Mouse (Mus musculus) duodenum, adult 2 months (tissue): Measurements from ENCODE around the gene Stx4a. TPM values are rescaled to one million over a fixed set of nuclear protein-coding genes. Genes with fewer than 3 reads are reported as not detected.

Experiments used
- polyA plus RNA-seq: library from polyadenylated mRNA; depleted of rRNA; stranded (reverse); fragments of >200 nt; gene quantifications from 2 replicates; pipeline ENCODE4 v1.2.3, GENCODE M21; 2012; ENCODE audit warnings: low replicate concordance; rRNA removed

Stx4a gene
- polyA plus RNA-seq, result 40.2 and 59.7 TPM in 2 replicates

GRCm38 (mm10) chr7:127824176-127824871 is at the start of gene Stx4a, which contains the start of gene Stx1b:
Gene Stx4a, plus strand, starts transcription at chr7:127824294.
Gene Stx1b, minus strand, starts transcription at chr7:127824549.

DNA sequence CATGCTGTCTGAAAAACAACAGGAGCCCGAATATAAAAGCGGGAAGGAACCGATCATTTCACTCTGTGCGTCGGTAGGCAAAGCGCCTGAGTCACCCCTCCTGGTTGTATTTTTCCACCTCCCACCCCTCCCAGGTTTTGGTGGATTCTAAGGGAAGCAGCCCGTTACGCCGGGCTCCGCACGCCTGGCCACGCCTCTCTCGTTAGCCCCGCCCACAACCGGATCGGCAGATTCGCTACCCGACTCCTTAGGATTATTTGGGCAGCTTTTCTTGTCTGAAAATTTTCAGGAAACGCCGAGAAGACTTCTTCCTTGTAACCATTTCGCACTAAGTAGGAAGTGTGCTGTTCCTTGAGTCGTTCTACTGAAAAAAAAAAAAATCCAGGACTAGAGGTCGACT is 47.7 kb upstream of the Stx4a start, which contains the start of gene Setd1a:
Gene Setd1a, plus strand, starts transcription at position 245 of the 400 bp plus-strand sequence.

DNA sequence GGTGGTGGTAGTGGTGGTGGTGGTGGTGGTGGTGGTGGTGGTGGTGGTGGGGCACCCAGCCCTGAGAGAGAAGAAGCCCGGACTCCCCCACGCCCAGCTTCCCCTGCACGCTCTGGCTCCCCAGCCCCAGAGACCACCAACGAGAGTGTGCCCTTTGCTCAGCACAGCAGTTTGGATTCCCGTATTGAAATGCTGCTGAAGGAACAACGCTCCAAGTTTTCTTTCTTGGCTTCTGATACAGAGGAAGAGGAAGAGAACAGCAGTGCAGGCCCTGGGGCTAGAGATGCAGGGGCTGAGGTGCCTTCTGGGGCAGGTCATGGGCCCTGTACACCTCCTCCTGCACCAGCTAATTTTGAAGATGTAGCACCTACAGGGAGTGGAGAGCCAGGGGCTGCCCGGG is 38.8 kb upstream of the Stx4a start, which contains the start of gene Gm49388:
Gene Gm49388, plus strand, starts transcription at position 301 of the 400 bp plus-strand sequence.

GRCm38 (mm10) chr7:127800435-127801009 is 23.6 kb upstream of the Stx4a start, which contains the start of gene Hsd3b7:
Gene Hsd3b7, plus strand, starts transcription at chr7:127800604.

DNA sequence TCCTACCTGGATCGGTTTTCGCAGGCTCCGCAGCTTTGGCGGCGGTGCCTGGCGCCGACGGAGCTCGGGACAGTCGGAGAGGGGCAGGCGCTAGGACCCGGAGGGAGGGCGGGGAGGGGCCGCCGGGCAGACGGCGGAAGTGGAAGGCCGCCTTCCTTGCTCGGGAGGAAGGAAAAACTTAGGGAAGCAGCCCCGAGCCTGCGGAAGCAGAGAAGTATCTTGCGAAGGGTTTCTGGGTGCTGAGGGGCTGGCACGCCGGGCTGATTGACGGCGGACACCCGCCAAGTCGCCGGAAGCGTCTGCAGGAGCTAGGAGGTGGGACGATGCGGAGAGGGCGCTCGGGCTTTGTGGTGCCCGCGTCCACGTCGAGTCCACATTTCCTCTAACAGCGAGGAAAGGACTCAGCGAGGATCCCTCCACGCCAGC is 52.0 kb downstream of the Stx4a start, which contains the start of gene Zfp646:
Gene Zfp646, plus strand, starts transcription at position 181 of the 426 bp plus-strand sequence.

DNA sequence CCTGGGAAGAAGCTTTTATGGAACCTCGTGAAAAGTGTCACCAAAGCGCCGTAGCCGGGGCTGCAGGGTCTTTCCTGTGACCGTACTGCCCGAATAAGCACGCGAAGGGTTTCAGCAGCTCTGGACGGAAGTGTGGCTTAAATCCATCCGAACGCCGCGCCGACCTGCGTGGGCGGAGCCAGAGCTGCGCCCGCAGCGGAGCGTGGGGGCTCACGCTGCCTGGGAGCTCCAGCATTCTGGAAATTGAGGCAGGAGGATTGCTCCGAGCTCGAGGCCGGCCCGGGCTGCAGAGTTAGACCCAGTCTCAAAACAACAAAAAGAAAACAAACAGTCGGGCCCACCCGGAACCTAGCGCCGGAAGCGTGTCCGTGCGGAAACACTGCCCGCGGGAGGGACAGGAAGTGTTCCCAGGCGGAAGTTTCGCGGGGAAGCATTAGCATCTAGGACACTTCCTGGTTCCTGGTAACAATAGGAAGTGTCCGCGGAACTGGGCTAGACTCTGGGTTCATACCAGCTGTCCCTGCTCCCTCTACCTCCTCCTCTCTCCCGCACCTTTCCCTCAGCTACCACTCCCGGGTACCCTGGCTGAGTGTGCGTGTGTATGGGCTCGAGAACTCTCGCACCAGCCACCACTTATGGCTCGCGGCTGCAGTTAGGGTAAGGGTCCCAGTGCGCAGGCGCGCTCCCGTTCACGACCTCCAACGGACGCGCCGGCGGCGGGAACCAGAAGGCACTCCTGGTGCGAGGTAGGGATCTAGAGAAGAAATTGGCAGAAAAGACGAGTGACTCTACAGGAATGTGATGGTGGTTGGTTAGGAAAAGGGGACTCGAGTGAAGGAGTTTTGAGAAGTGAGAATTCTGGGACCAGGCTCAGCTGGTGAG is 52.6 kb downstream of the Stx4a start, which contains the start of gene Zfp668:
Gene Zfp668, minus strand, starts transcription at position 362 of the 882 bp plus-strand sequence.

DNA sequence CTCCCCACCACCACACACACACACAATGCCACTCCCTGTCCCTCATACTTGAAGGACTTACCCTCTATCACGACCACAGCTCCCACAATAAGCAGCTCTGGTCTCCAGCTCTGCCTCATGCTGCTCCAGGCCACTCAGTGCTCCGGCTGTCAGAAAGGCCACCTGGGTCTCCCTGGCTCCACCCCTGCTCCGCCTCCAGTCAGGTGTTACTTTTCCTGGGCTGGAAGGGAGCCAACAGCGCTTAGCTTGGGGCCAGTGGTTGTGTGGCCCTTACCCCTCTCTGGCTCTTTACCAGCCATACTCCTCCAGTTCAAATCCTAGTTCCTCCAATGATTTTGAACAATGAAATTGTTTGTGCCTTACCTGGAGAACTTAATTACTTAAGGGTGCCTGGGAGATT is 66.7 kb downstream of the Stx4a start, which contains the start of gene Prss53:
Gene Prss53, minus strand, starts transcription at position 173 of the 400 bp plus-strand sequence.

GRCm38 (mm10) chr7:127895442-127895841 is 71.3 kb downstream of the Stx4a start, which contains the start of the genes Gm21974 and Vkorc1:
Gene Gm21974, minus strand, starts transcription at chr7:127895454.
Gene Vkorc1, minus strand, starts transcription at chr7:127895617.

Other genes starting within 250 kb of the Stx4a start
- 0.97 and 1.6 TPM in 2 replicates for gene Ccdc189, start 235.7 kb upstream of the Stx4a start, polyA plus RNA-seq
- 15.9 and 16.2 TPM in 2 replicates for gene Rnf40, start 235.5 kb upstream of the Stx4a start, polyA plus RNA-seq
- gene Zfp629, start 208.5 kb upstream of the Stx4a start, polyA plus RNA-seq, result 3.0 and 7.2 TPM in 2 replicates
- gene Bcl7c, start 115.4 kb upstream of the Stx4a start, polyA plus RNA-seq, result 30.7 and 46.2 TPM in 2 replicates
- gene Ctf1, start 111.6 kb upstream of the Stx4a start, polyA plus RNA-seq, result 18.0 and 22.0 TPM in 2 replicates
- not detected in 2 replicates for gene Ctf2, start 92.1 kb upstream of the Stx4a start, polyA plus RNA-seq
- gene Fbxl19, start 79.8 kb upstream of the Stx4a start, polyA plus RNA-seq, result 51.0 and 74.6 TPM in 2 replicates
- gene Orai3, start 54.5 kb upstream of the Stx4a start, polyA plus RNA-seq, result 23.5 and 26.0 TPM in 2 replicates
- 6.8 and 8.0 TPM in 2 replicates for gene Setd1a, start 47.6 kb upstream of the Stx4a start, polyA plus RNA-seq
- not detected in 2 replicates for gene Gm49388, start 38.7 kb upstream of the Stx4a start, polyA plus RNA-seq
- 39.8 and 42.6 TPM in 2 replicates for gene Hsd3b7, start 23.7 kb upstream of the Stx4a start, polyA plus RNA-seq
- 2.0 and 3.3 TPM in 2 replicates for gene Stx1b, start 255 bp downstream of the Stx4a start, polyA plus RNA-seq
- gene Zfp646, start 51.9 kb downstream of the Stx4a start, polyA plus RNA-seq, result 9.2 and 11.9 TPM in 2 replicates
- gene Zfp668, start 52.5 kb downstream of the Stx4a start, polyA plus RNA-seq, result 5.1 and 6.8 TPM in 2 replicates
- 1.5 and 1.8 TPM in 2 replicates for gene Prss53, start 66.7 kb downstream of the Stx4a start, polyA plus RNA-seq
- gene Gm21974, start 71.2 kb downstream of the Stx4a start, polyA plus RNA-seq, result 0.49 TPM in 1 of 2 replicates, not detected in the other
- gene Vkorc1, start 71.3 kb downstream of the Stx4a start, polyA plus RNA-seq, result 81.2 and 108 TPM in 2 replicates
- gene Bckdk, start 79.8 kb downstream of the Stx4a start, polyA plus RNA-seq, result 81.7 and 85.2 TPM in 2 replicates
- gene Kat8, start 88.2 kb downstream of the Stx4a start, polyA plus RNA-seq, result 6.3 and 8.2 TPM in 2 replicates
- 33.6 and 89.6 TPM in 2 replicates for gene Prss8, start 105.8 kb downstream of the Stx4a start, polyA plus RNA-seq
- gene Prss36, start 122.4 kb downstream of the Stx4a start, polyA plus RNA-seq, result 4.5 and 5.9 TPM in 2 replicates
- 92.7 and 112 TPM in 2 replicates for gene Fus, start 143.2 kb downstream of the Stx4a start, polyA plus RNA-seq
- gene Pycard, start 169.6 kb downstream of the Stx4a start, polyA plus RNA-seq, result 473 and 516 TPM in 2 replicates
- 7.3 and 7.8 TPM in 2 replicates for gene Trim72, start 179.7 kb downstream of the Stx4a start, polyA plus RNA-seq
- 2.8 TPM in 2 replicates for gene Itgam, start 238.3 kb downstream of the Stx4a start, polyA plus RNA-seq
- gene Gm49368, start 238.4 kb downstream of the Stx4a start, polyA plus RNA-seq, result 0.04 TPM in 1 of 2 replicates, not detected in the other